Comparison of ENCODE assay signal across 22 mouse cellular contexts in the genomic region with DNA sequence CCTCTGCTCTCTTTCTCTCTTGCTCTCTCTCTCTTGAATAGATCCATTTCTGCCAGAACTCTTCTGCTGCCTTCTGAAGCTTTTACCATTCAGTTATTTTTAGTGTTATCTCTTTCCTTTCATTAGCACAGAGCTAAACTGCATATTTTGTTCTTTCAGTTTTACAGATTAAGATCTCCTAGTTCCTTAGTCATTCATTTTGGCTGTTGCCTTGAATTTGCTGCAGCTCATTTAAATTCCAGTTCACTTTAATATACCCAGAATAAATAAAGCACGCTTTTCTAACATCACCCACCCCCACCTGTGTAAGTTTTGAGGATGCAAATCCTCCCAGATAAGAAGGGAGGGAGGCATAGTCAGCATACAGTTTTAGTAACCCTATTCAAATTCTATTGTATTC.
DNase-seq lines count a peak whose midpoint lies in the region; ATAC-seq and TF ChIP-seq lines count a peak whose summit lies in the region.
"Had no signal": no experiment of that assay in that cellular context is flagged by ENCODE, and none has a peak within 500 bp of the region (broad histone marks: within the 10 kb centered on the region; RNA-seq: fewer than 3 reads in every experiment).

No protein-coding gene starts in this region.

- DNase-seq in frontal cortex, postnatal 10 days (ENCODE audit: low spot score in 2 of 2), result no peak
- DNase-seq in left cerebral cortex, adult 2 months (ENCODE audit: extremely low spot score in 1 of 2, low spot score in 2 of 2), result no peak
- no peak for DNase-seq in left cerebral cortex, adult 11 months (ENCODE audit: low spot score)
- peak; percentile 51 for DNase-seq in brain, adult 2 months (ENCODE audit: low read depth, low spot score)
- DNase-seq in thymus, adult 18-20 months, result no peak
- DNase-seq: adrenal gland, adult 2 months; adrenal gland, postnatal 10 days; adrenal gland, postnatal 25 days; cerebellum, adult 11-12 months; cerebellum, adult 2 months; cerebellum, adult 9-10 months; cerebellum, postnatal 10 days; cerebellum, postnatal 25 days; embryo, embryonic 11 days had no signal

- TF ChIP-seq CTCF in left cerebral cortex, adult 2 months (IDR thresholded peaks at IDR 0.05), result no peak
- no peak for TF ChIP-seq CTCF in cortical plate, adult 2 months (IDR thresholded peaks at IDR 0.05; ENCODE audit: extremely low read depth, insufficient read depth, low read length)

- TF ChIP-seq POLR2A in cortical plate, adult 2 months (IDR thresholded peaks at IDR 0.05; ENCODE audit: extremely low read depth, insufficient read depth, low read length), result no peak

- peak; percentile 85 for ATAC-seq in frontal cortex, adult (ENCODE audit: low TSS enrichment)
- ATAC-seq in megakaryocyte-erythroid progenitor cell, adult 5-6 weeks (replicated peaks; ENCODE audit: low FRiP score, low TSS enrichment, poor library complexity, severe bottlenecking), result no peak
- ATAC-seq: forebrain, embryonic 13.5 days; forebrain, embryonic 15.5 days had no signal

- no peak overlapping the region for H3K4me3 ChIP-seq in left cerebral cortex, adult 2 months
- H3K4me3 ChIP-seq in cortical plate, adult 2 months (ENCODE audit: insufficient read depth, low read length), result no peak overlapping the region
- H3K4me3 ChIP-seq: embryonic facial prominence, embryonic 13.5 days; embryonic facial prominence, embryonic 15.5 days; erythroblast, embryonic 14.5 days; forebrain, embryonic 13.5 days; forebrain, embryonic 15.5 days had no signal

- peak overlapping the region; percentile 74 for H3K27ac ChIP-seq in left cerebral cortex, adult 2 months
- 0 out of 2 replicates have a peak overlapping the region, but pooled peaks have one; percentile 45 for H3K27ac ChIP-seq in cortical plate, adult 2 months (ENCODE audit: insufficient read depth, low read length)
- H3K27ac ChIP-seq: embryonic facial prominence, embryonic 13.5 days; embryonic facial prominence, embryonic 15.5 days; forebrain, embryonic 13.5 days; forebrain, embryonic 15.5 days had no signal

- no peaks in the 10 kb centered on the region for H3K4me1 ChIP-seq in cortical plate, adult 2 months (ENCODE audit: control insufficient read depth, insufficient read depth, low read length)
- H3K4me1 ChIP-seq: embryonic facial prominence, embryonic 13.5 days; embryonic facial prominence, embryonic 15.5 days; forebrain, embryonic 13.5 days; forebrain, embryonic 15.5 days had no signal

- intact Hi-C loops in left cerebral cortex, adult 2 months (cut with DNase I), result no loop called here
